Mouse (Mus musculus) lung, adult 2 months (tissue): ENCODE results near the gene Bend7. TPM values are rescaled to one million over a fixed set of nuclear protein-coding genes. Genes with fewer than 3 reads are reported as not detected.

ENCODE experiments used
- DNase-seq: peaks from one replicate; pipeline ENCODE4 v3.0.0; 2022
- H3K4me1 ChIP-seq: fragments of 200-500 bp; 2 replicates; pipeline ENCODE4 v1.6.1; 2011; ENCODE audit warnings: low read length; ENCODE audit not compliant: control insufficient read depth, insufficient read depth
- H3K4me3 ChIP-seq: fragments of 200-500 bp; replicated peaks from 2 replicates; pipeline ENCODE3; 2011; ENCODE audit warnings: low read depth, mild to moderate bottlenecking, control low read depth, low read length; ENCODE audit errors: extremely low read depth
- CTCF ChIP-seq: fragments of 200-500 bp; IDR thresholded peaks from 2 replicates; pipeline ENCODE4 v1.5.1; 2011; ENCODE audit warnings: mild to moderate bottlenecking, low read length, control low read depth; ENCODE audit not compliant: insufficient read depth
- POLR2A ChIP-seq: fragments of 200-500 bp; IDR thresholded peaks from 2 replicates; pipeline ENCODE4 v1.6.1; 2011; ENCODE audit warnings: low read depth, mild to moderate bottlenecking, control low read depth, low read length, borderline replicate concordance; ENCODE audit errors: extremely low read depth
- WGBS: fragments of 180-500 bp; shearing (Covaris S2); methylation state at CpG from one replicate; pipeline ENCODE4 v1.1.7; 2018; 5-methylcytosine and 5-hydroxymethylcytosine counted together
- polyA plus RNA-seq: library from polyadenylated mRNA; depleted of rRNA; stranded (reverse); fragments of >200 nt; gene quantifications from 2 replicates; pipeline ENCODE4 v1.2.3, GENCODE M21; 2012

The Bend7 gene
- polyA plus RNA-seq, 1 experiment: 17.2 TPM

DNA sequence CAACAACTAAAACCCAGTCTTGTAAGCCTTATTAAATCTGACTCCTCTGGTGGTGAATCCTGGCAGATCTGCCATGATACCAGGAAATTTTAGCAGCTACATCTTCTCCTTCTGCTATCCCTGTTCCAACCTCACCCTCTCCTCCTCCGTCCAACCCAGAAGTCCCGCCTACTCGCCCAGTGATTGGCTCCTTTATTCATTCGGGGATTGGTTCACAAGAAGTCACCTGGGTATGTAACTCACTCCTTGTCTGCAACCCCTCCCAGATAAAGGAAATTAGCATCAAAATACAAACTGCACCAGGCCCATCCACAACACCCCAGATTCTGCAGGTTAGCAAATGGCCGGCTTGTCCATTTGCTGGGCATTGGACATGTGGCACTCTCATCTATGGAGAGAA is 98.7 kb downstream of the Bend7 start:
- no peak overlapping the region for H3K4me3 ChIP-seq
- DNase-seq: no peak
- 61% methylated on average over 5 of the region's 5 CpGs for WGBS
- no peaks in the 10 kb centered on the region for H3K4me1 ChIP-seq
- TF ChIP-seq POLR2A (no peak), CTCF (no peak)

DNA sequence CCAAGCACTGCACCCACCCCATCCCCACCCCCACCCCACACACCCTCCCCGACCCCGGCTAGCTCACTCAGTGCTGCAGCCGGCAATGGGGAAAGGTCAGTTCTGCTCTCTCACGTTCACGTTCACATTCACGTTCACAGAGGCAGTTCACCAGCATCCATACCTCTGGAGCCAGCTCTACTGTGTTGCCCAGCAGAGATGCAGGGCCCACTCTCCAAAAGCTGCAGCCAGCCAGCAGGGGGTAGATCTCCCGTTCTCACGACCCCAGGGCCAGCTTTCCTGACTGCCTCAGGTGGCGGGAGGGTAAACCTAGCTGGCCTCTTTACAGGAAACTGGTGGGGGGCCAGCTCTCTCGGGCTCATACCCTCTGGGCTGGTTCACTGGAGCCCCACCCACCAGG is 100.0 kb downstream of the Bend7 start:
- Histone ChIP-seq H3K4me3 (no peak overlapping the region), H3K4me1 (no peaks in the 10 kb centered on the region)
- WGBS: 13% methylated on average over 10 of the region's 10 CpGs
- no peak for TF ChIP-seq CTCF
- no peak for TF ChIP-seq POLR2A
- DNase-seq: no peak

DNA sequence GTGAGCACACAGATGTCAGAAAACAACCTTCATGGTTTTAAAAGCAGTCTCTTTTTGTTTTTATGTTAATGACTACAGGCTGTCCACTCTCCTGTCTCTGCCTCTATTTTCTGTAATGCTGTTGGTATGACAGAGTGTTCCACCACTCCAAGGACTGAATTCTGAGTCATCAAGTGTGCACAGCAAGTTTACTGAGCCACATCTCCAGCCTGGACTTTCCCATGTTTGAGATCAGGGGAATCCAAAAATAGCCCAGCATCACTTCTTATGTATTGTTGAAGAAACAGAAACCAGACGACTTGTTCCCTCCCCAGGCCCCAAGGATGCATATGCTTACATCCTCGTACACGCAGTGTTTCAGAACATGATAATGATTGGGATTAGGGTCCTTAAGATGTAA is 102.6 kb downstream of the Bend7 start:
- no peaks in the 10 kb centered on the region for H3K4me1 ChIP-seq
- WGBS: 63% methylated on average over 3 of the region's 3 CpGs
- no peak for DNase-seq
- TF ChIP-seq CTCF (no peak), POLR2A (no peak)
- no peak overlapping the region for H3K4me3 ChIP-seq

DNA sequence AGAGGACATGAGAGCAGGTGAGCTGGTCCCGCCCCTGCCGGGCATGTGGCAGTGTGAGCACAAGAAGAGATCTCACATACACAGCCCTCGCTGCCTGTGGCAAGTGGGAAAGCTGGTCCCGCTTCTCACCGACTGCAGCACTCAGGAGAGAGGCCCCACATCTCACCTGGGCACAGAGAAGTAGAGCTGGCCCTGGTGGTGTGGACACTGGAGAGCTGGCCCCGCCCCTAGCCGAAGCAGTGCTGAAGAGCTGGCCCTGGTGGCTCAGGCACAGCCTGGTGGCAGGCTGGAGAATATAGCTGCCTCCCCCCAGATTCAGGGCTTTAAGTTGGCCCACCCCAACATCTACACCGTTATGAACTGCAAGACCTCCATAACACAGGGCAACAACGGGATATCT is 106.4 kb downstream of the Bend7 start:
- Histone ChIP-seq H3K4me1 (no peaks in the 10 kb centered on the region), H3K4me3 (no peak overlapping the region)
- TF ChIP-seq POLR2A: no peak
- 0 out of 2 replicates have a peak, but pooled peaks have one; percentile 5 for TF ChIP-seq CTCF
- 48% methylated on average over 9 of the region's 9 CpGs for WGBS
- DNase-seq: peak; percentile 11

DNA sequence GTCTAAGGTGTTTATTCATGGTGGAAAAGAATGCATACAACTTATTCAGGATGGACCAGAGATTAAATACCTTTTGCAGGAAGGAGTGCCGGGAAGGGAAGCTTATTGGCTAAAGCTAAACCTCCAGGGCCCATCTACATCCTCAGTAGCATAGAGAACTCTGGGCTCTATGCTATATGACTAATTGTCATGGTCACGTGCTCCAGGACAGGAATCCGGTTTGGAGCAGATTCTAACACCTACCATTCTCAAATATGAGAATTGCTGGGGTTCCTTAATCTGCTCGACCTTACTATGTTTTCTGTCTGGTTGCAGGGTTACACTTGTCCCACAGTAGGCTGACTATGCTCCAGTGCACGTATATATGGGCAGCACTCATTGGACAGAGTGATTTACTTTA is 110.4 kb downstream of the Bend7 start:
- TF ChIP-seq CTCF (no peak), POLR2A (no peak)
- DNase-seq: no peak
- Histone ChIP-seq H3K4me3 (no peak overlapping the region), H3K4me1 (no peaks in the 10 kb centered on the region)
- WGBS: 56% methylated on average over 5 of the region's 5 CpGs

DNA sequence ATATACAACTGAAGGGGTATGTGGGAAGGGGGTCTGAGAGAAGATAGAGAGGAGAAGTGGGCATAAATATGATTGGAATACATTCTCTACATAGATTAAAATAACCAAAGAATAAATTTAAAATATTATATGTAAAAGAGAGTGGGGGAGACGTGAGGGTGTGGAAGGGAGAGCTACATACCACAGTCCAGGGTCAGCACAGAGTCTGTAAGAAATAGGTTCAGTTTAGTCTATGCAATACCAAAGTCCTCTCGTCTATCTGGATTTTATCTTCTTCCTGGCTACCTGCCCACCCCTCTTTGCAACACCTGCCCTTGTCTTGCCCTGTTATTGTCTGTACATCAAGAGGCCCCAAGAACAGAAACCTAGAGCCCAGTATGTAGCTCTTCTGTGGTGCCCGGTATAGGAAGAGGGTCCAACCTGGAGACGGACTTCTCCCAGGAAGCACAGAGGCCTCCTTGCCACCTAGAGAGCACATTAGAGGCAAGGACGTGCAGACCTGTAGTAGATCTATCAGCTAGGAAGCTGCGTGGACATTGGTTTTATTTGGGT is 110.9 kb downstream of the Bend7 start:
- WGBS: 89% methylated on average over 6 of the region's 6 CpGs
- no peak for TF ChIP-seq CTCF
- TF ChIP-seq POLR2A: no peak

DNA sequence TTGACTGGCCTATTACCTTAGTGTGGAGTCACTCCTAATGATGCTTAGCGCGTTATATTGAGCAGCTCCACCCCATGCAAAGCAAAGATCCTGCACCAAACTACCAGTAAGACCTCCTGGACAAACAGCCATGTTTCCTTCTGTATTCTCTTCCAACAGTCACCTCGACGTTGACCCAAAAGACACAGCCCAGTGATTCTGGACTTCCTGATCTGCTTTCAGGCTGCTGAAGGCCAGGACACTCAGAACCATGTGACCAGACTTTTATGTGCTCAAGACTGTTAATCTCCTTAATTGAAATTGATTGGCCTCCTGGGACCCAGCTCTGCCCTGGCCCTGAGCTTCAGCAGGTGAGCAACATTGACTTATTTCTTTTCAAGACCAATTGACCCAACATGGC is 111.4 kb downstream of the Bend7 start:
- WGBS: 78% methylated on average over 4 of the region's 4 CpGs
- no peaks in the 10 kb centered on the region for H3K4me1 ChIP-seq
- no peak overlapping the region for H3K4me3 ChIP-seq
- no peak for DNase-seq
- TF ChIP-seq POLR2A (no peak), CTCF (no peak)

More for the DNA sequence above, 110.9 kb downstream of the Bend7 start:
- Histone ChIP-seq H3K4me1 (no peaks in the 10 kb centered on the region), H3K4me3 (no peak overlapping the region)
- DNase-seq: no peak

DNA sequence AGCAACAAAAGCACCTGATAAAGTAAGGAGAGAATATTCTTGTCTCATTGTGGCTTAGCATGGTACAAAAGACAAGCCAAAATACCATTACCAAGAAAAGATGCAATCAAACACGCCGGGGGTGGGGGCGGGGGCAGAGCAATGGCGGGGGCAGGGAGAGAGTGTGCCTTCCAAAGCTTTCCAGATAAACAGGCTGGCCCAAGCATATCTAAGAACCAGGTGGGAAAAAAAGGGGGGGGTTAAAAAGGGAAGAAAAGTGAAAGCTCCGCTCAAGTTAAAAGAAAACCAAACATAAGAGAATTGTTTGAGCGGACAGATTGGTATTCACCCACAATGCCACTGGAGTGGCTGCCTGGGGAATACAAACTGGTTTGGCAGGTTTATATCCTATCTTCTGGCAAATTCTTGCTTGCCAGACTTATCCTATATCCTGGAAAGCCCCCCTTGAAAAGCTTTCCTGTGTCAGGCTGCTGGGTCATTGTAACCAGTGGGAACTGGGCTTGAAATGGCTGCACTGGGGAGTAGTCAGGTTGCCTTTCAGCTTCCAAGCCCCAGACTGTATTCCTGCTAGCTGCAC is 111.9 kb downstream of the Bend7 start:
- WGBS: 59% methylated on average over 6 of the region's 6 CpGs
- TF ChIP-seq POLR2A (no peak), CTCF (no peak)
- H3K4me1 ChIP-seq: no peaks in the 10 kb centered on the region
- H3K4me3 ChIP-seq: no peak overlapping the region
- DNase-seq: no peak

DNA sequence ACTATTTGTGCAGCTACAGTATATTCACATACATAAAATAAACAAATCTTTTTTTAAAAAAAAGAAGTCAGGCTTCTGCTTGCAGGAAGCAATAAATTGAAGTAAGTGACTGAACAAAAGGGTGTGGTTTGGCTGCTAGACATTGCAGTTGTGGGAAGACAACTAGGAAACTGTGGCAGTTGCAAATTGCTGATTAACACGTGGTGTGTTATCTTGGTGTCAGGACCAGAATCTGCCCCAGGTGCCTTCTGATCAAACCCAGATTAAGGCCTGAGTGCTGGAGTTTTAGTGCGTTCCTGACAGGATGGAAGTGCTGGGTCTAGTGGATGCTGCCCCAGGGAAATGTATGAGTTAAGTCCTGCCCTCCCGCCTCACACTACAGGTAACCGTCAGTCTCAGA is 113.9 kb downstream of the Bend7 start:
- no peaks in the 10 kb centered on the region for H3K4me1 ChIP-seq
- no peak for TF ChIP-seq POLR2A
- TF ChIP-seq CTCF: no peak
- no peak for DNase-seq
- WGBS: 45% methylated on average over 4 of the region's 4 CpGs
- no peak overlapping the region for H3K4me3 ChIP-seq

DNA sequence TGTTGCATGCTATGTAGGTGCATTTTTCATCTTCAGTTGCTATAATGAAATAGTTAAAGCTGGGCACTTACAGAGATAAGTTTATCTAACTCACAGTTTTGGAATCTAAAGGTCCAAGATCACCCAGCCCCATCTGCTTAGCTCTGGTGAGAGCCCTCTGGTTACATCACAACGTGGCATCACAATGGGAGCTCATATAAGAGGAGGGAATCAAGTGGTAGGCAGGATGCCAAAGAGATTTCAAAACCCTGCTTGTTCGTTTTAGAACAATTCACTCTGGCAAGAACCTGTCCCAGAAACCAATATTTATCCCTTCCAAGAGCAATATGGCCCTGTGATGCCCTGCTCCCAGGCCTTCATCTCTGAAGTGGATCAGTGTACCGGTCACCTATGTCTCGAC is 114.5 kb downstream of the Bend7 start:
- peak; percentile 12 for DNase-seq
- no peak overlapping the region for H3K4me3 ChIP-seq
- WGBS: 50% methylated on average over 4 of the region's 4 CpGs
- no peaks in the 10 kb centered on the region for H3K4me1 ChIP-seq
- TF ChIP-seq POLR2A (no peak), CTCF (no peak)
